Mouse (Mus musculus) thymus, adult 2 months (tissue): ENCODE results near the gene Sult1a1.

Source experiments
- CTCF ChIP-seq: fragments of 200-500 bp; IDR thresholded peaks from 2 replicates; pipeline ENCODE4 v1.5.1; 2012; ENCODE audit warnings: mild to moderate bottlenecking, control low read depth, low read length, moderate library complexity, borderline replicate concordance; ENCODE audit not compliant: control insufficient read depth, poor library complexity, insufficient read depth; ENCODE audit errors: extremely low read depth
- POLR2A ChIP-seq: fragments of 200-500 bp; IDR thresholded peaks from 2 replicates; pipeline ENCODE4 v1.6.1; 2012; ENCODE audit warnings: mild to moderate bottlenecking, low read length, control low read depth, moderate library complexity; ENCODE audit not compliant: control insufficient read depth, poor library complexity, insufficient read depth; ENCODE audit errors: extremely low read depth

GRCm38 (mm10) chr7:126696303-126696702 lies 20.1 kb upstream of the Sult1a1 start:
- TF ChIP-seq CTCF (no peak), POLR2A (no peak)
